Mouse (Mus musculus): ENCODE data around the gene Zbtb49. TPM values are rescaled to one million over a fixed set of nuclear protein-coding genes. Genes with fewer than 3 reads are reported as not detected.

The Zbtb49 gene
- 12.9 and 13.3 TPM in 2 replicates for polyA plus RNA-seq (2015; fragmentation: Nextera tagmentation; extraction: Ambion mirVana)

- no peaks in the 10 kb centered on the region for H3K9me3 ChIP-seq
- H3K27me3 ChIP-seq, result no peaks in the 10 kb centered on the region
- peak; percentile 83 for ATAC-seq (ENCODE audit: insufficient number of reproducible peaks, low FRiP score, low TSS enrichment, low read depth)
- peak within 1 kb of the TSS; percentile 85 for H3K27ac ChIP-seq
- H3K9ac ChIP-seq, result peak within 1 kb of the TSS; percentile 83
- H3K4me1 ChIP-seq, result peaks cover 20% of the 10 kb centered on the region
- H3K4me2 ChIP-seq, result peak within 1 kb of the TSS; percentile 83
- H3K4me3 ChIP-seq, result peak within 1 kb of the TSS; percentile 95
- WGBS, result under 1% methylated on average over 55 of the region's 55 CpGs
- peaks cover 29% of the 10 kb centered on the region for H3K36me3 ChIP-seq
Measured at GRCm38 (mm10) chr5:38220328-38220912, at the start of gene Zbtb49, which contains the start of gene Lyar. TSS of gene Zbtb49 (minus strand) at chr5:38220457. TSS of gene Lyar (plus strand) at chr5:38220470.

- peak within 1 kb of the TSS; percentile 62 for H3K4me3 ChIP-seq
- peak within 1 kb of the TSS; percentile 92 for H3K27ac ChIP-seq
- peak within 1 kb of the TSS; percentile 57 for H3K9ac ChIP-seq
- under 1% methylated on average over 40 of the region's 40 CpGs for WGBS
- no peaks in the 10 kb centered on the region for H3K9me3 ChIP-seq
- peaks cover 30% of the 10 kb centered on the region for H3K36me3 ChIP-seq
- ATAC-seq (ENCODE audit: insufficient number of reproducible peaks, low FRiP score, low TSS enrichment, low read depth), result no peak
- peaks cover 6% of the 10 kb centered on the region for H3K4me1 ChIP-seq
- H3K4me2 ChIP-seq, result peak within 1 kb of the TSS; percentile 70
- no peaks in the 10 kb centered on the region for H3K27me3 ChIP-seq
Measured at GRCm38 (mm10) chr5:38260107-38260682, 39.9 kb upstream of the Zbtb49 start, which contains the start of gene Tmem128. TSS of gene Tmem128 (plus strand) at chr5:38260185.

GRCm38 (mm10) chr5:38259455-38260106, 39.3 kb upstream of the Zbtb49 start:
- 41% methylated on average over 9 of the region's 9 CpGs for WGBS
- no peak for ATAC-seq (ENCODE audit: insufficient number of reproducible peaks, low FRiP score, low TSS enrichment, low read depth)
- Histone ChIP-seq H3K9ac (peak overlapping the region; percentile 57), H3K27ac (peak overlapping the region; percentile 92), H3K27me3 (no peaks in the 10 kb centered on the region), H3K4me1 (peaks cover 6% of the 10 kb centered on the region), H3K4me3 (peak overlapping the region; percentile 62), H3K4me2 (peak overlapping the region; percentile 70), H3K9me3 (no peaks in the 10 kb centered on the region), H3K36me3 (peaks cover 24% of the 10 kb centered on the region)

GRCm38 (mm10) chr5:38258773-38259146, 38.5 kb upstream of the Zbtb49 start:
- Histone ChIP-seq H3K27ac (no peak overlapping the region), H3K4me1 (peaks cover 6% of the 10 kb centered on the region), H3K36me3 (peaks cover 16% of the 10 kb centered on the region), H3K4me3 (no peak overlapping the region), H3K4me2 (no peak overlapping the region), H3K27me3 (no peaks in the 10 kb centered on the region), H3K9me3 (no peaks in the 10 kb centered on the region), H3K9ac (no peak overlapping the region)
- no peak for ATAC-seq (ENCODE audit: insufficient number of reproducible peaks, low FRiP score, low TSS enrichment, low read depth)
- 93% methylated on average over 5 of the region's 5 CpGs for WGBS

GRCm38 (mm10) chr5:38258034-38258772, 37.9 kb upstream of the Zbtb49 start:
- no peak for ATAC-seq (ENCODE audit: insufficient number of reproducible peaks, low FRiP score, low TSS enrichment, low read depth)
- Histone ChIP-seq H3K9me3 (no peaks in the 10 kb centered on the region), H3K4me3 (no peak overlapping the region), H3K4me1 (peaks cover 6% of the 10 kb centered on the region), H3K36me3 (peaks cover 10% of the 10 kb centered on the region), H3K27me3 (no peaks in the 10 kb centered on the region), H3K27ac (no peak overlapping the region), H3K9ac (no peak overlapping the region), H3K4me2 (no peak overlapping the region)
- WGBS, result 72% methylated on average over 8 of the region's 8 CpGs

GRCm38 (mm10) chr5:38256551-38256950, 36.3 kb upstream of the Zbtb49 start:
- WGBS, result 92% methylated on average over 1 of the region's 1 CpGs
- no peak overlapping the region for H3K4me2 ChIP-seq
- H3K9ac ChIP-seq, result no peak overlapping the region
- no peak for ATAC-seq (ENCODE audit: insufficient number of reproducible peaks, low FRiP score, low TSS enrichment, low read depth)
- no peak overlapping the region for H3K4me3 ChIP-seq
- peaks cover 6% of the 10 kb centered on the region for H3K4me1 ChIP-seq
- no peaks in the 10 kb centered on the region for H3K36me3 ChIP-seq
- H3K27ac ChIP-seq, result no peak overlapping the region
- H3K9me3 ChIP-seq, result no peaks in the 10 kb centered on the region
- H3K27me3 ChIP-seq, result no peaks in the 10 kb centered on the region

GRCm38 (mm10) chr5:38255644-38256043, 35.4 kb upstream of the Zbtb49 start:
- Histone ChIP-seq H3K36me3 (no peaks in the 10 kb centered on the region), H3K9ac (no peak overlapping the region), H3K4me1 (no peaks in the 10 kb centered on the region; the same call in 1 of the 2 replicates), H3K27ac (no peak overlapping the region), H3K4me3 (no peak overlapping the region), H3K27me3 (no peaks in the 10 kb centered on the region), H3K9me3 (no peaks in the 10 kb centered on the region), H3K4me2 (no peak overlapping the region)
- WGBS, result 78% methylated on average over 3 of the region's 3 CpGs
- ATAC-seq (ENCODE audit: insufficient number of reproducible peaks, low FRiP score, low TSS enrichment, low read depth), result no peak

GRCm38 (mm10) chr5:38255195-38255594, 34.9 kb upstream of the Zbtb49 start:
- 37% methylated on average over 4 of the region's 4 CpGs for WGBS
- H3K9ac ChIP-seq, result no peak overlapping the region
- H3K4me1 ChIP-seq, result no peaks in the 10 kb centered on the region; the same call in 1 of the 2 replicates
- no peak for ATAC-seq (ENCODE audit: insufficient number of reproducible peaks, low FRiP score, low TSS enrichment, low read depth)
- no peak overlapping the region for H3K4me3 ChIP-seq
- no peak overlapping the region for H3K4me2 ChIP-seq
- no peaks in the 10 kb centered on the region for H3K27me3 ChIP-seq
- H3K36me3 ChIP-seq, result no peaks in the 10 kb centered on the region
- H3K27ac ChIP-seq, result no peak overlapping the region
- H3K9me3 ChIP-seq, result no peaks in the 10 kb centered on the region

GRCm38 (mm10) chr5:38241966-38242365, 21.7 kb upstream of the Zbtb49 start:
- Histone ChIP-seq H3K9ac (no peak overlapping the region), H3K4me1 (no peaks in the 10 kb centered on the region), H3K9me3 (no peaks in the 10 kb centered on the region), H3K36me3 (no peaks in the 10 kb centered on the region), H3K4me3 (no peak overlapping the region), H3K27me3 (no peaks in the 10 kb centered on the region), H3K27ac (no peak overlapping the region), H3K4me2 (no peak overlapping the region)
- WGBS, result 73% methylated on average over 6 of the region's 6 CpGs
- ATAC-seq (ENCODE audit: insufficient number of reproducible peaks, low FRiP score, low TSS enrichment, low read depth), result no peak

- Histone ChIP-seq H3K4me3 (no peak overlapping the region), H3K27ac (no peak overlapping the region), H3K9ac (no peak overlapping the region), H3K9me3 (no peaks in the 10 kb centered on the region), H3K4me1 (no peaks in the 10 kb centered on the region), H3K36me3 (peaks cover 3% of the 10 kb centered on the region; the same call in 1 of the 2 replicates), H3K4me2 (no peak overlapping the region), H3K27me3 (no peaks in the 10 kb centered on the region)
- 86% methylated on average over 3 of the region's 3 CpGs for WGBS
- ATAC-seq (ENCODE audit: insufficient number of reproducible peaks, low FRiP score, low TSS enrichment, low read depth), result no peak
Measured at GRCm38 (mm10) chr5:38241473-38241834, 21.2 kb upstream of the Zbtb49 start.

GRCm38 (mm10) chr5:38240727-38241472, 20.6 kb upstream of the Zbtb49 start:
- Histone ChIP-seq H3K36me3 (peaks cover 9% of the 10 kb centered on the region), H3K9me3 (no peaks in the 10 kb centered on the region), H3K9ac (no peak overlapping the region), H3K4me2 (no peak overlapping the region), H3K27me3 (no peaks in the 10 kb centered on the region), H3K4me3 (no peak overlapping the region), H3K4me1 (no peaks in the 10 kb centered on the region), H3K27ac (no peak overlapping the region)
- no peak for ATAC-seq (ENCODE audit: insufficient number of reproducible peaks, low FRiP score, low TSS enrichment, low read depth)
- 54% methylated on average over 5 of the region's 5 CpGs for WGBS

All from limb, embryonic 15.5 days (tissue).